8 mouse cellular contexts compared by ENCODE assay signal in the genomic region with DNA sequence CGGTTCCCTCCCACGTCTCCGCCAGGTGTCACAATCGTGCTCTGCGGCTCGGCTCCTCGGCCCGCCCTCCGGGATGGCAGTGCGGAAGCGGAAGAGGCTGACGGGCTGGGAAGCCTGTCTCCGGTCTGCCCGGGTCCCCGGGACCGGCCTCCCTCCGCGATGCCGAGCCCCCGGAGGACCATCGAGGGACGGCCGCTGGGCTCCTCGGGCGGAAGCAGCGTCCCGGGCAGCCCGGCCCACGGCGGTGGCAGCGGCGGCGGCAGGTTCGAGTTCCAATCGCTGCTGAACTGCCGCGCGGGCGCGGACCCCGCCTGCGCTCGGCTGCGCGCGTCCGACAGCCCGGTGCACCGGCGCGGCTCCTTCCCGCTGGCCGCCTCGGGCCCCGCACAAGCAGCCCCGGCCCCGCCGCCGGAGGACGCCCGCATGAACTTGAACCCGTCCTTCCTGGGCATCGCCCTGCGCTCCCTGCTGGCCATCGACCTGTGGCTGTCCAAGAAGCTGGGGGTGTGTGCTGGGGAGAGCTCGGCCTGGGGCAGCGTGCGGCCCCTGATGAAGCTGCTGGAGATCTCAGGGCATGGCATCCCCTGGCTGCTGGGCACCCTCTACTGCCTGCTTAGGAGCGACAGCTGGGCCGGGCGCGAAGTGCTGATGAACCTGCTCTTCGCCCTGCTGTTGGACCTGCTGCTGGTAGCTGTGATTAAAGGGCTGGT. TPM values are rescaled to one million over a fixed set of nuclear protein-coding genes. Genes with fewer than 3 reads are reported as not detected.
DNase-seq lines count a peak whose midpoint lies in the region; ATAC-seq lines count a peak whose summit lies in the region.

A gene (plus strand): TSS at position 112 of the 710 bp plus-strand sequence.

- H3K9me3 ChIP-seq in embryonic facial prominence, embryonic 15.5 days (replicated peaks), result no peaks in the 10 kb centered on the region
- H3K9me3 ChIP-seq in kidney, embryonic 14.5 days (ENCODE audit: control insufficient read depth, low read length), result no peaks in the 10 kb centered on the region

- peak within 1 kb of the TSS; percentile 66 for H3K9ac ChIP-seq in embryonic facial prominence, embryonic 15.5 days
- H3K9ac ChIP-seq in kidney, embryonic 14.5 days (ENCODE audit: low read depth, low read length), result peak within 1 kb of the TSS; percentile 84

- H3K4me3 ChIP-seq in embryonic facial prominence, embryonic 15.5 days (replicated peaks), result peak within 1 kb of the TSS; percentile 79
- peak within 1 kb of the TSS; percentile 80 for H3K4me3 ChIP-seq in kidney, embryonic 14.5 days (ENCODE audit: low read length)

- peaks cover 7% of the 10 kb centered on the region for H3K4me1 ChIP-seq in embryonic facial prominence, embryonic 15.5 days
- peaks cover 7% of the 10 kb centered on the region; the same call in 1 of the 2 replicates for H3K4me1 ChIP-seq in kidney, embryonic 14.5 days (ENCODE audit: control insufficient read depth, insufficient read depth, low read length)

- H3K27me3 ChIP-seq in embryonic facial prominence, embryonic 15.5 days, result no peaks in the 10 kb centered on the region
- no peaks in the 10 kb centered on the region for H3K27me3 ChIP-seq in kidney, embryonic 14.5 days (ENCODE audit: control insufficient read depth, insufficient read depth, low read length)

- DNase-seq in 416B (ENCODE audit: low read depth) (peak; percentile 63), liver (peak; percentile 82)
- peak; percentile 50 to 59 for DNase-seq in adrenal gland, postnatal 4 days (ENCODE audit: low spot score in 2 of 2)
- DNase-seq in heart, adult 9 months (ENCODE audit: low spot score in 2 of 2), result peak; percentile 79 to 85
- DNase-seq in monocyte, adult 2 months (ENCODE audit: low read depth in 1 of 2, low spot score in 2 of 2), result peak; percentile 28 to 45
- peak; percentile 52 to 65 for DNase-seq in spleen, postnatal 14 days (ENCODE audit: low spot score in 2 of 2)

- ATAC-seq in embryonic facial prominence, embryonic 15.5 days (ENCODE audit: insufficient number of reproducible peaks, low FRiP score, low TSS enrichment, low read depth), result peak; percentile 87
- peak; percentile 90 for ATAC-seq in kidney, embryonic 14.5 days (ENCODE audit: low FRiP score, low TSS enrichment)

- under 1% methylated on average over 73 of the region's 73 CpGs for WGBS in embryonic facial prominence, embryonic 15.5 days
- under 1% methylated on average over 69 of the region's 73 CpGs for WGBS in kidney, embryonic 14.5 days

- peak within 1 kb of the TSS; percentile 63; the same call in 1 of the 2 replicates for H3K27ac ChIP-seq in embryonic facial prominence, embryonic 15.5 days (replicated peaks)
- no peak within 1 kb of the TSS; the same call in 1 of the 2 replicates for H3K27ac ChIP-seq in kidney, embryonic 14.5 days (ENCODE audit: low read depth, low read length)

- H3K36me3 ChIP-seq in embryonic facial prominence, embryonic 15.5 days, result no peaks in the 10 kb centered on the region
- no peaks in the 10 kb centered on the region for H3K36me3 ChIP-seq in kidney, embryonic 14.5 days (ENCODE audit: control insufficient read depth, insufficient read depth, low read length)

- peak within 1 kb of the TSS; percentile 95 for H3K4me2 ChIP-seq in embryonic facial prominence, embryonic 15.5 days (replicated peaks)
- peak within 1 kb of the TSS; percentile 90 for H3K4me2 ChIP-seq in kidney, embryonic 14.5 days (replicated peaks; ENCODE audit: low read depth, low read length)

RNA-seq across cellular contexts. Expression of the gene that starts here (rescaled TPM):
- total RNA-seq in adrenal gland, postnatal 4 days (2021), result 10 to 100 TPM; 22.7 to 26.9 TPM
- 7.3 and 9.1 TPM in 2 replicates for polyA plus RNA-seq in embryonic facial prominence, embryonic 15.5 days (2015; fragmentation: Nextera tagmentation; extraction: Ambion mirVana)
- 6.5 and 12.5 TPM in 2 replicates for polyA plus RNA-seq in kidney, embryonic 14.5 days (2014; fragmentation: Nextera tagmentation; extraction: Ambion mirVana)
